Mouse (Mus musculus) limb, embryonic 14.5 days (tissue): Measurements from ENCODE around the gene Klrg2. TPM values are rescaled to one million over a fixed set of nuclear protein-coding genes. Genes with fewer than 3 reads are reported as not detected.

ENCODE experiments used
- ATAC-seq: fragments of 200-750 bp; cut with Nextera tagmentation; 2 replicates; pipeline ENCODE4 v1.8.0; 2017; ENCODE audit warnings: low read depth, moderate number of reproducible peaks, moderate TSS enrichment; ENCODE audit not compliant: low FRiP score
- DNase-seq: peaks from one replicate; pipeline ENCODE4 v3.0.0-alpha.2; 2015; ENCODE audit warnings: low spot score
- H3K27ac ChIP-seq: fragments of 300-500 bp; sonication (generic); replicated peaks from 2 replicates; pipeline ENCODE4 v1.5.1; 2014; ENCODE audit warnings: low read depth, mild to moderate bottlenecking, low read length, moderate library complexity, mixed read lengths
- H3K27me3 ChIP-seq: fragments of 300-500 bp; sonication (generic); 2 replicates; pipeline ENCODE4 v1.6.1; 2014; ENCODE audit warnings: low read length, mixed read lengths; ENCODE audit not compliant: control insufficient read depth, insufficient read depth
- H3K36me3 ChIP-seq: fragments of 300-500 bp; sonication (generic); 2 replicates; pipeline ENCODE4 v1.6.1; 2014; ENCODE audit warnings: mild to moderate bottlenecking, low read length, moderate library complexity, mixed read lengths; ENCODE audit not compliant: control insufficient read depth, insufficient read depth
- H3K4me1 ChIP-seq: fragments of 300-500 bp; sonication (generic); 2 replicates; pipeline ENCODE4 v1.6.1; 2014; ENCODE audit warnings: antibody characterized with exemption, low read length, mixed read lengths; ENCODE audit not compliant: control insufficient read depth, insufficient read depth
- H3K4me2 ChIP-seq: fragments of 300-500 bp; sonication (generic); replicated peaks from 2 replicates; pipeline ENCODE4 v1.6.1; 2014; ENCODE audit warnings: low read depth, mild to moderate bottlenecking, low read length, moderate library complexity; ENCODE audit not compliant: severe bottlenecking
- H3K4me3 ChIP-seq: fragments of 300-500 bp; sonication (generic); replicated peaks from 2 replicates; pipeline ENCODE4 v1.5.1; 2014; ENCODE audit warnings: low read length
- H3K9ac ChIP-seq: fragments of 300-500 bp; sonication (generic); 2 replicates; pipeline ENCODE4 v1.6.1; 2014; ENCODE audit warnings: mild to moderate bottlenecking, low read depth, low read length, moderate library complexity; ENCODE audit not compliant: severe bottlenecking
- H3K9me3 ChIP-seq: fragments of 300-500 bp; sonication (generic); 2 replicates; pipeline ENCODE4 v1.6.1; 2016; ENCODE audit warnings: low read length; ENCODE audit not compliant: control insufficient read depth
- POLR2A ChIP-seq: fragments of 200-500 bp; IDR thresholded peaks from 2 replicates; pipeline ENCODE4 v1.8.0; 2012; ENCODE audit warnings: inconsistent platforms, mild to moderate bottlenecking, moderate library complexity, borderline replicate concordance; ENCODE audit not compliant: insufficient read depth, insufficient read length; ENCODE audit errors: extremely low read depth
- WGBS: fragments of 180-500 bp; shearing (Covaris S2); extraction: QIAGEN DNeasy Blood & Tissue Kit; methylation state at CpG from one replicate; pipeline ENCODE4 v1.1.7; 2014; 5-methylcytosine and 5-hydroxymethylcytosine counted together
- polyA plus RNA-seq, 2 experiments: library from polyadenylated mRNA; depleted of rRNA in 1 of 2; stranded (reverse) in 1 of 2; unstranded in 1 of 2; fragments of >200 nt; fragmentation: Nextera tagmentation in 1 of 2; extraction: Ambion mirVana in 1 of 2; gene quantifications; 2 replicates each; pipeline versions ENCODE4 v1.2.1 to v1.2.3; 2012 to 2014

Klrg2 gene
- polyA plus RNA-seq, 2 experiments = 1.5 to 2.1 TPM

DNA sequence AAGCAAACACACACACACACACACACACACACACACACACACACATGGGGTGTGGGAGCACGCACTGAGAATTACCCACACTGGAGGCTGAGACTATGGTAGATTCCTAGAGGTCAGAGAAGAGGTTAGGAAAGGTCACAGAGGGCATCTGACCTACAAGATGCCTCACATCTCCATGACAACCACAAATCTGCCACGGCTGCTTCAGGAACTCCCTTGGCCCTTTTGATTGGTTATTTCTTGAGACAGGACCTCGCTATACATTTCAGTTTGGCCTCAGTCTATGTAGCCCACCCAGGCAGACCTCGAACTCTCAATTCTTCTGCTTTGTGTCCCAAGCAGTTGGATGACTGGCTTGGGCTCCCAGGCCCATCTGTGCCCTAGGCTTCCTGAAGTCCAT is 24.6 kb upstream of the Klrg2 start:
- peaks cover 11% of the 10 kb centered on the region; the same call in 1 of the 2 replicates for H3K27me3 ChIP-seq
- H3K27ac ChIP-seq = no peak overlapping the region
- no peaks in the 10 kb centered on the region for H3K4me1 ChIP-seq
- ATAC-seq (no peak), DNase-seq (no peak)
- H3K36me3 ChIP-seq = no peaks in the 10 kb centered on the region
- H3K4me3 ChIP-seq = no peak overlapping the region
- H3K4me2 ChIP-seq = no peak overlapping the region
- TF ChIP-seq POLR2A = no peak
- 63% methylated on average over 4 of the region's 4 CpGs for WGBS
- no peaks in the 10 kb centered on the region for H3K9me3 ChIP-seq
- H3K9ac ChIP-seq = no peak overlapping the region

DNA sequence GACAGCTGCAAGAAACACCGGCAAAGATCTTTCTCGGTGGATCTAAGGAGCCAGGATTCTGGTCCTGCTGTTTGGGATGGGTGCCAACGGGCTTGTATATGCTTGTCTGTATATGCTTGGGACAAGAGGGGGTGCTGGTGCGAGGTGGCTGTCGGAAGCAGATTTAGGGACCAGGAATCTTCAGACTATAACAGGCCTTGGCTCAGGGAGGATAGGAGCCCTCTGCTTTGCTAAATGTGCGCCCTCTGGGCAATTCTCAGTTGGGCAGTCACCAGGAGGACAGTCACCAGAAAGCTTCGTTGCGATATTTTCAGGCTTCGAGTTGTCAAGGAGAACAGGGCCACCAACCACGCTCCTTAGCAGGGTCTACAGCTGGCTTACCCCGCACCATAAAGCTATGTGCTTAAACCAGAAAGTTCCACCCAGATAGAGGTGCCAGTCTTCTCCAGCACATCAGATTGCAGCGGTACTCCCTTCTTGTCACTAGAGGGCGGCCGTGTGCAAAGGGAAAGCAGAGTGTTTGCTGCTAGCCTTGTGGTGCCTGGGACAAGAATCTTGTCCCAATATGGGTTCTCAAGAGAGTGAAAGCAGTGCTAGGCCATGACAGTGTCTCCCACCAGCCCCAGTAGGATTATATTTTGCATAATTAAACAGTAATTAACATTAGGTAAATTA is 13.4 kb upstream of the Klrg2 start:
- no peak overlapping the region for H3K4me2 ChIP-seq
- no peaks in the 10 kb centered on the region for H3K9me3 ChIP-seq
- no peak overlapping the region for H3K27ac ChIP-seq
- H3K27me3 ChIP-seq = no peaks in the 10 kb centered on the region
- H3K4me1 ChIP-seq = no peaks in the 10 kb centered on the region
- ATAC-seq = peak; percentile 63; the same call in 1 of the 2 replicates
- peak; percentile 64 for DNase-seq
- H3K36me3 ChIP-seq = no peaks in the 10 kb centered on the region
- H3K9ac ChIP-seq = no peak overlapping the region
- H3K4me3 ChIP-seq = no peak overlapping the region
- no peak for TF ChIP-seq POLR2A
- 39% methylated on average over 14 of the region's 14 CpGs for WGBS

DNA sequence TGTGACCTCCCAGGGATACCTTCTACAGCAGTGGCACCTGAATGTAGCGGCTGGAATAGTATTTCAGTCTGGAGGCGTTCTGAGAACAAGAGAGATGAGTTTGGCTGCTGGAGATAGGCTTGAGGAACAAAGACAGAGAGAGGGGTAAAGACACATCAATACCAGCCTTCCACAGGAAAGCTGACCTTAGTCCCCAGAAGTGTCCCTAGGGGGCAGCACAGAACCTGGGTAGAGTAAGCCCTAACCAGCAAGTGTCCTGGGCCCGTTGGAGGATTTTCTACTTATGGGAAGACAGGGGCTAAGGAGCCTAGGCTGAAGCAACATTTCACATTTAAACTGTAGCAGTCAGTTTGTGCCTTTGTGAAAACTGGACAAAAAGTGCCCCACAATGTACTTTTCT is 12.5 kb upstream of the Klrg2 start:
- no peak for ATAC-seq
- WGBS = 64% methylated on average over 3 of the region's 3 CpGs
- no peaks in the 10 kb centered on the region for H3K27me3 ChIP-seq
- H3K4me1 ChIP-seq = no peaks in the 10 kb centered on the region
- no peaks in the 10 kb centered on the region for H3K36me3 ChIP-seq
- H3K4me3 ChIP-seq = no peak overlapping the region
- DNase-seq = no peak
- no peak overlapping the region for H3K4me2 ChIP-seq
- H3K27ac ChIP-seq = no peak overlapping the region
- no peak overlapping the region for H3K9ac ChIP-seq
- H3K9me3 ChIP-seq = no peaks in the 10 kb centered on the region
- no peak for TF ChIP-seq POLR2A

DNA sequence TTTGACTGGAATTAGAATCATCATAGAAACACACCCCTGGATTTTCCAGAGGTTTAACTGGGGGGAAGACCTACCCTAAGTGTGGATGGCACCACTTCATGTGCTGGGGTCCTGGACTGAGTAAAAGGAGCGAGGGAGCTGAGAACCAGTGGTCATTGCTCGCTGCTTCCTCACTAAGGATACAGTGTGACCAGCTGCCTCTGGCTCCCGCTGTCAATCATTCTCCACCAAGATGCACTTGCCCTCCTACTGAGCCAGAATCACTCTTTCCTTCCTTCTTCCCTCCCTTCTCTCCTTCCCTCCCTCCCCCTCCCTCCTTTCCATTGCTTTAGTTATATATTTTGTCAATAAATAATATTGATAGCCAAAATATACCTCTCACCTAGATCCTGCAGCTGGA is 6.0 kb upstream of the Klrg2 start:
- peaks cover 27% of the 10 kb centered on the region for H3K27me3 ChIP-seq
- no peaks in the 10 kb centered on the region for H3K36me3 ChIP-seq
- no peak overlapping the region for H3K4me3 ChIP-seq
- no peak overlapping the region for H3K27ac ChIP-seq
- DNase-seq (no peak), ATAC-seq (no peak)
- H3K9me3 ChIP-seq = no peaks in the 10 kb centered on the region
- H3K9ac ChIP-seq = no peak overlapping the region
- no peaks in the 10 kb centered on the region for H3K4me1 ChIP-seq
- TF ChIP-seq POLR2A = no peak
- 70% methylated on average over 3 of the region's 3 CpGs for WGBS
- no peak overlapping the region for H3K4me2 ChIP-seq

DNA sequence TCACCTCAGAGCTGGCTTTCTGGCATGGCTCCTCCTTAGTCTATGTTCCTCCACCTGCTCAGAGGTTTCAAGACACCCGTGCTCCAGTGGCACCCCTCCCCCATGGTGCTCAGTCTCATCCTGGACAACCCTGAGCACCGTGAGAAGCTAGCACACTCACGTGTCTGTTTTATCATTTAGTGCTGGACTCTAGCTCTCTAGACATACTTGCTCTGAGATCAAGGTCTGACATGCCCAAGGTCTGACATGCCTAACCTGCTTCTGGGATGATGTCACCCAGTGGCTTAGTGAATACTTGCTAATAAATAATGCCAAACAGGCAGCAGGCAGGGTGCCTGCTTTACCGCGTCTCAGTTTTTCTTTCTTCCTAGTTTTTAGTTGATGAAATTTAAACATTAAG is 5.6 kb upstream of the Klrg2 start:
- WGBS = 55% methylated on average over 5 of the region's 5 CpGs
- Histone ChIP-seq H3K4me2 (no peak overlapping the region), H3K4me1 (no peaks in the 10 kb centered on the region), H3K9me3 (no peaks in the 10 kb centered on the region), H3K27ac (no peak overlapping the region), H3K27me3 (peaks cover 32% of the 10 kb centered on the region), H3K4me3 (no peak overlapping the region), H3K36me3 (no peaks in the 10 kb centered on the region), H3K9ac (no peak overlapping the region)
- ATAC-seq = no peak
- DNase-seq = no peak
- no peak for TF ChIP-seq POLR2A
